8 mouse cellular contexts compared by ENCODE assay signal in the genomic region with DNA sequence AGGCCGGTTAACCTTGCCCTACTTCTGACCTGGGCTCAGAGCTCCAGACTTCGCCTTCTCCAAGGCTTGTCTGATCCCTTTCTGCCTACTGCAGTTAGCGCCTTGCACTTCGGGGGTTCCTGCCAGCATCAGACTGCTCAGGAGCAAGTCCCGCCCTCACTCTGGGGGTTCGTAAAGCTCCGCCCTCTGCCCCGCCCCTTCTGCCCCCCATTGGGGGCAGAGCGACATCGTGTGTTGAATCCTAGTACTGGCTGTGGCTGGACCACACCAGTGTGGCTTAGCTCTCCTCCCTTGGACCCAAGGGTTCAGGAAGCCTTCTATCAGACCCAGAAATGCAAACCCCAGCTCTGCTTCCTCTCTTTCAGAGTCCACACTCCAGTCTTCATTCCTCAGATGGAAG. TPM values are rescaled to one million over a fixed set of nuclear protein-coding genes. Genes with fewer than 3 reads are reported as not detected.
DNase-seq lines count a peak whose midpoint lies in the region; ATAC-seq and TF ChIP-seq lines count a peak whose summit lies in the region.

Gene Sbk2 (minus strand): TSS at position 135 of the 400 bp plus-strand sequence.

- peak; percentile 73 for TF ChIP-seq CTCF in spleen, adult 2 months (IDR thresholded peaks at IDR 0.05; ENCODE audit: extremely low read depth, insufficient read depth, insufficient read length, insufficient replicate concordance)

- no peaks in the 10 kb centered on the region for H3K9me3 ChIP-seq in embryonic facial prominence, embryonic 14.5 days (ENCODE audit: control insufficient read depth, low read length)
- no peaks in the 10 kb centered on the region for H3K9me3 ChIP-seq in limb, embryonic 13.5 days
- no peaks in the 10 kb centered on the region for H3K9me3 ChIP-seq in midbrain, embryonic 15.5 days

- H3K9ac ChIP-seq in embryonic facial prominence, embryonic 14.5 days (ENCODE audit: low read depth, low read length) = no peak within 1 kb of the TSS
- H3K9ac ChIP-seq in limb, embryonic 13.5 days = peak within 1 kb of the TSS; percentile 35; the same call in 1 of the 2 replicates
- H3K9ac ChIP-seq in midbrain, embryonic 15.5 days = no peak within 1 kb of the TSS

- no peak within 1 kb of the TSS for H3K4me3 ChIP-seq in embryonic facial prominence, embryonic 14.5 days (ENCODE audit: low read depth, low read length)
- peak within 1 kb of the TSS; percentile 15; the same call in 1 of the 2 replicates for H3K4me3 ChIP-seq in limb, embryonic 13.5 days
- H3K4me3 ChIP-seq in midbrain, embryonic 15.5 days = no peak within 1 kb of the TSS
- H3K4me3 ChIP-seq in spleen, adult 2 months (ENCODE audit: extremely low read depth, insufficient read depth, insufficient read length) = no peak within 1 kb of the TSS

- no peak for TF ChIP-seq POLR2A in spleen, adult 2 months (IDR thresholded peaks at IDR 0.05; ENCODE audit: low read depth, low read length)

- no peaks in the 10 kb centered on the region for H3K36me3 ChIP-seq in embryonic facial prominence, embryonic 14.5 days (ENCODE audit: control insufficient read depth, insufficient read depth, low read length)
- H3K36me3 ChIP-seq in limb, embryonic 13.5 days = no peaks in the 10 kb centered on the region
- H3K36me3 ChIP-seq in midbrain, embryonic 15.5 days (replicated peaks) = no peaks in the 10 kb centered on the region
- no peaks in the 10 kb centered on the region for H3K36me3 ChIP-seq in spleen, adult 2 months (ENCODE audit: control insufficient read depth, insufficient read depth, low read length)

- H3K4me1 ChIP-seq in embryonic facial prominence, embryonic 14.5 days (ENCODE audit: control insufficient read depth, insufficient read depth, low read length) = no peaks in the 10 kb centered on the region
- H3K4me1 ChIP-seq in limb, embryonic 13.5 days = no peaks in the 10 kb centered on the region; the same call in 1 of the 2 replicates
- no peaks in the 10 kb centered on the region for H3K4me1 ChIP-seq in midbrain, embryonic 15.5 days
- no peaks in the 10 kb centered on the region; the same call in 1 of the 2 replicates for H3K4me1 ChIP-seq in spleen, adult 2 months (ENCODE audit: control insufficient read depth, insufficient read depth, insufficient read length)

- H3K27me3 ChIP-seq in embryonic facial prominence, embryonic 14.5 days (replicated peaks; ENCODE audit: control insufficient read depth, insufficient read depth, low read length) = no peaks in the 10 kb centered on the region
- peaks cover 7% of the 10 kb centered on the region; the same call in 1 of the 2 replicates for H3K27me3 ChIP-seq in limb, embryonic 13.5 days
- H3K27me3 ChIP-seq in midbrain, embryonic 15.5 days (replicated peaks) = no peaks in the 10 kb centered on the region
- H3K27me3 ChIP-seq in spleen, adult 2 months (ENCODE audit: control insufficient read depth, insufficient read depth, low read length) = no peaks in the 10 kb centered on the region

- H3K27ac ChIP-seq in embryonic facial prominence, embryonic 14.5 days (replicated peaks; ENCODE audit: low read depth, low read length) = no peak within 1 kb of the TSS
- H3K27ac ChIP-seq in limb, embryonic 13.5 days = no peak within 1 kb of the TSS
- H3K27ac ChIP-seq in midbrain, embryonic 15.5 days = no peak within 1 kb of the TSS
- no peak within 1 kb of the TSS for H3K27ac ChIP-seq in spleen, adult 2 months (ENCODE audit: insufficient read depth, low read length)

- ATAC-seq in cerebellum, adult (ENCODE audit: insufficient number of reproducible peaks, low FRiP score, low TSS enrichment) = no peak
- peak; percentile 83 for ATAC-seq in embryonic facial prominence, embryonic 14.5 days (ENCODE audit: low read depth)
- ATAC-seq in limb, embryonic 13.5 days (ENCODE audit: low FRiP score, low read depth) = peak; percentile 79
- ATAC-seq in midbrain, embryonic 15.5 days (replicated peaks) = peak; percentile 71

- peak; percentile 31 to 40 for DNase-seq in cerebellum, adult 18-20 months
- peak; percentile 84 for DNase-seq in embryonic facial prominence, embryonic 14.5 days (ENCODE audit: low spot score)
- peak; percentile 70 to 81 for DNase-seq in heart, adult 9 months (ENCODE audit: low spot score in 2 of 2)
- DNase-seq in kidney, adult 9 months = peak; percentile 84
- DNase-seq in spleen, adult 2 months (ENCODE audit: low read depth in 1 of 2, low spot score in 2 of 2) = peak; percentile 41 to 71

- peak within 1 kb of the TSS; percentile 6 for H3K4me2 ChIP-seq in embryonic facial prominence, embryonic 14.5 days (ENCODE audit: low read depth, low read length)
- H3K4me2 ChIP-seq in limb, embryonic 13.5 days (replicated peaks) = 0 out of 2 replicates have a peak within 1 kb of the TSS, but pooled peaks have one; percentile 31
- peak within 1 kb of the TSS; percentile 14; the same call in 1 of the 2 replicates for H3K4me2 ChIP-seq in midbrain, embryonic 15.5 days

- WGBS in embryonic facial prominence, embryonic 14.5 days = 8% methylated on average over 10 of the region's 10 CpGs
- WGBS in limb, embryonic 13.5 days = 5% methylated on average over 10 of the region's 10 CpGs
- 6% methylated on average over 10 of the region's 10 CpGs for WGBS in midbrain, embryonic 15.5 days
- WGBS in spleen, adult 2 months = 5% methylated on average over 10 of the region's 10 CpGs

RNA-seq across cellular contexts. Expression of gene Sbk2, which starts in this region (rescaled TPM):
- polyA plus RNA-seq in embryonic facial prominence, embryonic 14.5 days (2014; fragmentation: Nextera tagmentation; extraction: Ambion mirVana) = 0.64 and 0.92 TPM in 2 replicates
- polyA plus RNA-seq in limb, embryonic 13.5 days (2015; fragmentation: Nextera tagmentation; extraction: Ambion mirVana) = 0.38 and 0.92 TPM in 2 replicates
- polyA plus RNA-seq in midbrain, embryonic 15.5 days (2015; fragmentation: Nextera tagmentation; extraction: Ambion mirVana) = 0.29 TPM in 1 of 2 replicates, not detected in the other
- 1.9 TPM in 2 replicates for polyA plus RNA-seq in spleen, adult 2 months (2012; rRNA removed)

Comparison
In these comparisons a context has a peak if more than half of its experiments do, and no peak if none do; other contexts are left out.
1. Peak in DNase-seq, ATAC-seq and H3K4me2 ChIP-seq in embryonic facial prominence, embryonic 14.5 days; RNA of the gene not detected or under 1 TPM.
2. Peak in ATAC-seq, H3K4me3 ChIP-seq, H3K9ac ChIP-seq and H3K4me2 ChIP-seq in limb, embryonic 13.5 days; RNA of the gene not detected or under 1 TPM.
3. Peak in ATAC-seq and H3K4me2 ChIP-seq in midbrain, embryonic 15.5 days; RNA of the gene not detected or under 1 TPM.